Mouse (Mus musculus) lung, postnatal 10 days (tissue): ENCODE results near the gene Tubg2.
"Not testable (repeated sequence)": the region's sequence is repeated elsewhere in the genome, so short reads cannot be mapped to it uniquely, and the experiment has no call there.

Source experiments
- DNase-seq: peaks from one replicate; pipeline ENCODE4 v3.0.0; 2021

The Tubg2 gene

GRCm38 (mm10) chr11:101140164-101140819 lies 15.4 kb upstream of the Tubg2 start:
- peak; percentile 58 for DNase-seq

GRCm38 (mm10) chr11:101141088-101141487 lies 14.6 kb upstream of the Tubg2 start:
- no peak for DNase-seq

GRCm38 (mm10) chr11:101142215-101142967 lies 13.3 kb upstream of the Tubg2 start:
- DNase-seq = no peak

- DNase-seq = no peak
Observed at GRCm38 (mm10) chr11:101143338-101144225, 12.1 kb upstream of the Tubg2 start.

- DNase-seq = no peak
Observed at GRCm38 (mm10) chr11:101146377-101146776, 9.3 kb upstream of the Tubg2 start.

GRCm38 (mm10) chr11:101148751-101149150 lies 7.0 kb upstream of the Tubg2 start:
- DNase-seq = no peak

- no peak for DNase-seq
Observed at GRCm38 (mm10) chr11:101149178-101150105, 6.3 kb upstream of the Tubg2 start.

GRCm38 (mm10) chr11:101151063-101151462 lies 4.6 kb upstream of the Tubg2 start:
- no peak for DNase-seq

- DNase-seq = no peak
Observed at GRCm38 (mm10) chr11:101152825-101153224, 2.9 kb upstream of the Tubg2 start.

- DNase-seq = no peak
Observed at GRCm38 (mm10) chr11:101154648-101155047, 1.1 kb upstream of the Tubg2 start.

GRCm38 (mm10) chr11:101155151-101155550 lies 556 bp upstream of the Tubg2 start:
- DNase-seq = no peak

- DNase-seq = not testable (repeated sequence)
Observed at GRCm38 (mm10) chr11:101160151-101160550, 4.4 kb downstream of the Tubg2 start.

GRCm38 (mm10) chr11:101160981-101161505 lies 5.3 kb downstream of the Tubg2 start:
- DNase-seq = not testable (repeated sequence)

- no peak for DNase-seq
Observed at GRCm38 (mm10) chr11:101161551-101161950, 5.8 kb downstream of the Tubg2 start.

GRCm38 (mm10) chr11:101162301-101162700 lies 6.6 kb downstream of the Tubg2 start:
- DNase-seq = peak; percentile 70

- DNase-seq = peak; percentile 80
Observed at GRCm38 (mm10) chr11:101162772-101163171, 7.1 kb downstream of the Tubg2 start.

GRCm38 (mm10) chr11:101163476-101164350 lies 8.0 kb downstream of the Tubg2 start:
- DNase-seq = no peak

- no peak for DNase-seq
Observed at GRCm38 (mm10) chr11:101164351-101164665, 8.6 kb downstream of the Tubg2 start.

- no peak for DNase-seq
Observed at GRCm38 (mm10) chr11:101164677-101165580, 9.2 kb downstream of the Tubg2 start.

- no peak for DNase-seq
Observed at GRCm38 (mm10) chr11:101166357-101166756, 10.7 kb downstream of the Tubg2 start.
